Mouse (Mus musculus): Measurements from ENCODE around the gene 1700018B08Rik. TPM values are rescaled to one million over a fixed set of nuclear protein-coding genes. Genes with fewer than 3 reads are reported as not detected.

Gene 1700018B08Rik
- total RNA-seq, 2 experiments from 2014 or later = not detected

DNA sequence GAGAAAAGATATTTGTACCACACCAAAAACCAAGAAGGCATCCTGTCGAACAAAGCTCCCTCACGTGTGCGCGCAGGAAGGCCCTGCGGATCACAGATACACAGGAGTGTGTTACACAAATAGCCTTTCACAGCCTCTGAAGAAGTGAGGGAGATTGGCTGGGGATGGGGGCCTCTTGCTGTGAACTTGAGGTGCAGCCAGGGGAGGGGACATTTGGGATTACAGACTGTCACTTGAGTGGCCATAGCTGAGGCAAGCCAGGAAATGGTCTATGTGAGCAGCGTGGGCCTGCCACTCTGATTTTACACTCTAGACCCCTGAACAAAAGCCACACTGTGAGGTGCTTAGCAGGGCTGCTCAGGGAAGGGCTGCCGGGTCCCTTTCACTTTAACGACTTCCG, 32.4 kb downstream of the 1700018B08Rik start:
- DNase-seq = no peak

DNA sequence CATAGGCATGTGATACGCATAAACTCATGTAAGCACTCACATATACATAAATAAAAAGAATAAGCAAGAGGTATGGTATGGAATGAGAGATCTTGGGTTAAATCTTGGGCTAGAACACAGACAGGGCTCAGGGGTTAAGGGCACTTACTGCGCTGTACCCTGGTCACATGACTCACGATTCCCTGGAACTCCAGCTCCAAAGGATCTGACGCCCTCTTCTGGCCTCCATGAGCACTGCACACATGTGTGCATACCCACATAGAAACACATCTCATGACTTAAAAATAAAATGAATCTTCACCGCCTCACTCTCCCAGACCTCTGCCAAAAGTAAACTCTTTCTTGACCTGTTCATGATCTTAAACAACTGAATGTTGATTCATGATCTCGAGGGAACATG, 46.5 kb downstream of the 1700018B08Rik start:
- DNase-seq = no peak

DNA sequence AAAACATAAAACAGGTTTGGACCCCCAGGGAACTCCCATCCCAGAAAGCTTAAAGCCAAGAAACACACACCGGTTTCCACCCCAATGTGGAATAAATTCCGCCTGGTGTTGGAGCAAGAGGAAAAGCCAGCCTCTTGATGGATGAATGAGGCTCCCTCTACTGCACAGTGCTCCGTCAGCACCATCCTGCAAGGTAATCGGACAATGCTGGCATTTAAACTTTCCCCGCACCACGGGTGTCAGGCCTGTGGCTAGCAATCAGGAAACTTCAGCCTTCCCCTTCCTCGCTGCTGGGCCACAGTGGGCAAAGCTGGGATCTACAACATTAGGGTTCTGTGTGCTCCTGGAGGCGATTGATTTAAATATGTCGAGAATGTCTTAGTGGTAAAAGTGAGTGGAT, 52.5 kb downstream of the 1700018B08Rik start:
- no peak for DNase-seq

DNA sequence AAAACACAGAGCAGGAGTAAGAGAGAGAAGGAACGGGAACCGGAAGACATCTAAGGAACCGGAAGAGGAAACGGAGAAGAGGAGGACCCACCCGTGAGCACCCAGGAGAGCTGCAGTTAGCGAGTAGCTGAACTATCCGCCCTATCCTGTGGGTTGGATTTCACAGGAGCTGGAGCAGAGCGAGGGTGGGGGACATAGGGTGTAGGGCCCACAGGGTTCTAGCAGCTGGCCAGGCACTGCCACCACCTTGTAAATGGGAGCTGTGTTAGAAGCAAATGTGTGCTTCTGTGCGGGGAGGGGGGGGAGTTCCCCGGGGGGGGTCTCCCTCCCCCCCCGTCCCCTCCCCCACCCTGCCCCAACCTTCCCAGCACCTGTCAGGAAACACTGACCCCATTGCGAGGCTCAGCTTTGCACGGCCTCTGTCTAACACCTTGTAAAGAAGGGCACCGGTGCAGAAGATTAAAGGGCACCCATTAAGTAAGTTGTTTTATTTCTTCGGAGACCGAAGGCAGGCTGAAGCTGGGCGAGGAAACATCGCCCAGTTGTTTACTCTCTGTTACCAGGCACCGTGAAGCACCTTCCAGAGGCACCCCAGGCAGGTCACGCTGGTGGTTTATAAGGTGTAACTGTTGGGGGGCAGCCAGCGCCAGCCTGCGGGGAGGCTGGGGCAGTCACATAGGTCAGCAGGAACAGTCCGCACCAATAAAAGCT, 59.9 kb downstream of the 1700018B08Rik start:
- no peak for DNase-seq

Other genes with a start within 250 kb of the 1700018B08Rik start
- gene Fbxo31, start 34.5 kb upstream of the 1700018B08Rik start, total RNA-seq (2021) = 100 to 1,000 TPM in 1 of 2 experiments, 10 to 100 TPM in 1; 91.3 to 110 TPM
- gene Map1lc3b, start 46.0 kb upstream of the 1700018B08Rik start, total RNA-seq (2021) = 100 to 1,000 TPM; 238 to 264 TPM
- gene Zcchc14, start 108.6 kb upstream of the 1700018B08Rik start, total RNA-seq (2021) = 10 to 100 TPM; 23.3 to 26.5 TPM
- gene Jph3, start 185.3 kb upstream of the 1700018B08Rik start, total RNA-seq (2021) = under 1 TPM in 1 of 2 experiments, not detected in 1; 0.12 TPM

Data from heart, adult 18-20 months (tissue).